Mouse (Mus musculus): ENCODE measurements around the gene Plekhh1. TPM values are rescaled to one million over a fixed set of nuclear protein-coding genes. Genes with fewer than 3 reads are reported as not detected.

The Plekhh1 gene
- total and polyA plus RNA-seq, 2 experiments from 2014 or later, result 1.4 to 5.5 TPM

- H3K4me1 ChIP-seq (ENCODE audit: insufficient read depth, low read length), result peaks cover 13% of the 10 kb centered on the region
- under 1% methylated on average over 47 of the region's 47 CpGs for WGBS
- H3K9me3 ChIP-seq (ENCODE audit: low read length), result no peaks in the 10 kb centered on the region
- peak within 1 kb of the TSS; percentile 54 for H3K4me3 ChIP-seq (ENCODE audit: low read length)
- peak; percentile 77 for DNase-seq (ENCODE audit: low spot score)
- no peak for TF ChIP-seq CTCF (IDR thresholded peaks at IDR 0.05; ENCODE audit: low read depth)
- 0 out of 2 replicates have a peak, but pooled peaks cover 4% of the 10 kb centered on the region for H3K27me3 ChIP-seq (ENCODE audit: insufficient read depth, low read length)
- peak; percentile 93 for ATAC-seq
- H3K9ac ChIP-seq (replicated peaks; ENCODE audit: low read length), result peak within 1 kb of the TSS; percentile 61
- peak within 1 kb of the TSS; percentile 87 for H3K4me2 ChIP-seq (ENCODE audit: low read depth, low read length)
- no peaks in the 10 kb centered on the region for H3K36me3 ChIP-seq (ENCODE audit: insufficient read depth, low read length)
- H3K27ac ChIP-seq, result peak within 1 kb of the TSS; percentile 41; the same call in 1 of the 2 replicates
Measured at GRCm38 (mm10) chr12:79130299-79131177, 101.6 kb downstream of the Plekhh1 start, which contains the start of gene Arg2. TSS of gene Arg2 (plus strand) at chr12:79130777.

Other genes with a start within 250 kb of the Plekhh1 start
- 54.3 and 55.5 TPM in 2 replicates for gene Atp6v1d, start 167.5 kb upstream of the Plekhh1 start, total RNA-seq (2014; rRNA removed)
- 149 and 161 TPM in 2 replicates for gene Atp6v1d, start 167.5 kb upstream of the Plekhh1 start, polyA plus RNA-seq (2015; fragmentation: Nextera tagmentation; extraction: Ambion mirVana)
- gene Eif2s1, start 167.3 kb upstream of the Plekhh1 start, total RNA-seq (2014; rRNA removed), result 29.4 and 32.6 TPM in 2 replicates
- gene Eif2s1, start 167.3 kb upstream of the Plekhh1 start, polyA plus RNA-seq (2015; fragmentation: Nextera tagmentation; extraction: Ambion mirVana), result 92.0 and 98.3 TPM in 2 replicates
- gene Plek2, start 122.2 kb upstream of the Plekhh1 start, total RNA-seq (2014; rRNA removed), result 1.2 and 1.9 TPM in 2 replicates
- 2.4 and 2.7 TPM in 2 replicates for gene Plek2, start 122.2 kb upstream of the Plekhh1 start, polyA plus RNA-seq (2015; fragmentation: Nextera tagmentation; extraction: Ambion mirVana)
- 192 and 214 TPM in 2 replicates for gene Tmem229b, start 21.5 kb upstream of the Plekhh1 start, total RNA-seq (2014; rRNA removed)
- 51.0 and 54.4 TPM in 2 replicates for gene Tmem229b, start 21.5 kb upstream of the Plekhh1 start, polyA plus RNA-seq (2015; fragmentation: Nextera tagmentation; extraction: Ambion mirVana)
- gene Pigh, start 60.5 kb downstream of the Plekhh1 start, total RNA-seq (2014; rRNA removed), result 25.0 and 41.9 TPM in 2 replicates
- gene Pigh, start 60.5 kb downstream of the Plekhh1 start, polyA plus RNA-seq (2015; fragmentation: Nextera tagmentation; extraction: Ambion mirVana), result 12.8 TPM in 2 replicates
- gene Arg2, start 101.6 kb downstream of the Plekhh1 start, total RNA-seq (2014; rRNA removed), result 9.8 and 10.1 TPM in 2 replicates
- gene Arg2, start 101.6 kb downstream of the Plekhh1 start, polyA plus RNA-seq (2015; fragmentation: Nextera tagmentation; extraction: Ambion mirVana), result 19.5 and 20.5 TPM in 2 replicates
- 49.4 and 59.7 TPM in 2 replicates for gene Vti1b, start 143.5 kb downstream of the Plekhh1 start, total RNA-seq (2014; rRNA removed)
- 217 and 218 TPM in 2 replicates for gene Vti1b, start 143.5 kb downstream of the Plekhh1 start, polyA plus RNA-seq (2015; fragmentation: Nextera tagmentation; extraction: Ambion mirVana)
- 44.9 and 46.1 TPM in 2 replicates for gene Rdh11, start 163.1 kb downstream of the Plekhh1 start, total RNA-seq (2014; rRNA removed)
- 30.7 and 34.9 TPM in 2 replicates for gene Rdh11, start 163.1 kb downstream of the Plekhh1 start, polyA plus RNA-seq (2015; fragmentation: Nextera tagmentation; extraction: Ambion mirVana)
- 0.47 and 0.86 TPM in 2 replicates for gene Rdh12, start 179.8 kb downstream of the Plekhh1 start, total RNA-seq (2014; rRNA removed)
- gene Rdh12, start 179.8 kb downstream of the Plekhh1 start, polyA plus RNA-seq (2015; fragmentation: Nextera tagmentation; extraction: Ambion mirVana), result 0.63 and 0.83 TPM in 2 replicates